Mouse (Mus musculus) stomach, embryonic 14.5 days (tissue): ENCODE results near the gene L1td1. TPM values are rescaled to one million over a fixed set of nuclear protein-coding genes. Genes with fewer than 3 reads are reported as not detected.

Source experiments
- ATAC-seq: fragments of 200-750 bp; cut with Nextera tagmentation; 2 replicates; pipeline ENCODE4 v1.8.0; 2017; ENCODE audit warnings: low read depth, moderate TSS enrichment; ENCODE audit not compliant: insufficient number of reproducible peaks, insufficient read depth, low FRiP score
- H3K27ac ChIP-seq: fragments of 300-500 bp; sonication (generic); 2 replicates; pipeline ENCODE4 v1.5.1; 2014; ENCODE audit warnings: mild to moderate bottlenecking, low read length, moderate library complexity, mixed read lengths
- H3K27me3 ChIP-seq: fragments of 300-500 bp; sonication (generic); 2 replicates; pipeline ENCODE4 v1.6.1; 2014; ENCODE audit warnings: low read length, control low read depth, mixed read lengths; ENCODE audit not compliant: control insufficient read depth, insufficient read depth
- H3K36me3 ChIP-seq: fragments of 300-500 bp; sonication (generic); 2 replicates; pipeline ENCODE4 v1.6.1; 2014; ENCODE audit warnings: mild to moderate bottlenecking, control low read depth, low read length, moderate library complexity, mixed read lengths; ENCODE audit not compliant: control insufficient read depth, insufficient read depth
- H3K4me1 ChIP-seq: fragments of 300-500 bp; sonication (generic); 2 replicates; pipeline ENCODE4 v1.6.1; 2014; ENCODE audit warnings: low read length, control low read depth, mixed read lengths; ENCODE audit not compliant: control insufficient read depth, insufficient read depth
- H3K4me2 ChIP-seq: fragments of 300-500 bp; sonication (generic); replicated peaks from 2 replicates; pipeline ENCODE4 v1.6.1; 2014; ENCODE audit warnings: low read depth, low read length, control low read depth
- H3K4me3 ChIP-seq: fragments of 300-500 bp; sonication (generic); 2 replicates; pipeline ENCODE4 v1.5.1; 2014; ENCODE audit warnings: low read depth, low read length, control low read depth
- H3K9ac ChIP-seq: fragments of 300-500 bp; sonication (generic); replicated peaks from 2 replicates; pipeline ENCODE4 v1.6.1; 2014; ENCODE audit warnings: low read depth, mild to moderate bottlenecking, control low read depth, low read length, moderate library complexity, mixed read lengths
- H3K9me3 ChIP-seq: fragments of 300-500 bp; sonication (generic); 2 replicates; pipeline ENCODE4 v1.6.1; 2016; ENCODE audit warnings: low read depth, low read length, control low read depth; ENCODE audit not compliant: control insufficient read depth
- WGBS: fragments of 180-500 bp; shearing (Covaris S2); extraction: QIAGEN DNeasy Blood & Tissue Kit; methylation state at CpG from one replicate; pipeline ENCODE4 v1.1.7; 2014; 5-methylcytosine and 5-hydroxymethylcytosine counted together
- polyA plus RNA-seq: library from polyadenylated mRNA; unstranded; fragments of >200 nt; fragmentation: Nextera tagmentation; extraction: Ambion mirVana; gene quantifications from 2 replicates; pipeline ENCODE4 v1.2.1, GENCODE M21; 2014

Gene L1td1
- polyA plus RNA-seq, 1 experiment from 2014 or later: 0.41 TPM

- no peak overlapping the region for H3K27ac ChIP-seq
- no peak overlapping the region for H3K4me3 ChIP-seq
- peaks cover 15% of the 10 kb centered on the region; the same call in 1 of the 2 replicates for H3K4me1 ChIP-seq
- peaks cover 4% of the 10 kb centered on the region; the same call in 1 of the 2 replicates for H3K36me3 ChIP-seq
- ATAC-seq: no peak
- no peak overlapping the region for H3K4me2 ChIP-seq
- H3K27me3 ChIP-seq: no peaks in the 10 kb centered on the region
- WGBS: 80% methylated on average over 4 of the region's 4 CpGs
- no peaks in the 10 kb centered on the region for H3K9me3 ChIP-seq
- H3K9ac ChIP-seq: no peak overlapping the region
Observed at GRCm38 (mm10) chr4:98754456-98754855, 27.9 kb downstream of the L1td1 start.

GRCm38 (mm10) chr4:98756141-98756540, 29.6 kb downstream of the L1td1 start:
- Histone ChIP-seq H3K4me3 (no peak overlapping the region), H3K4me1 (peaks cover 15% of the 10 kb centered on the region; the same call in 1 of the 2 replicates), H3K27ac (no peak overlapping the region), H3K27me3 (no peaks in the 10 kb centered on the region), H3K4me2 (no peak overlapping the region), H3K9me3 (no peaks in the 10 kb centered on the region), H3K36me3 (peaks cover 4% of the 10 kb centered on the region; the same call in 1 of the 2 replicates), H3K9ac (no peak overlapping the region)
- no peak for ATAC-seq
- WGBS: 57% methylated on average over 11 of the region's 11 CpGs

GRCm38 (mm10) chr4:98758012-98758821, 31.7 kb downstream of the L1td1 start:
- no peaks in the 10 kb centered on the region for H3K27me3 ChIP-seq
- H3K4me3 ChIP-seq: no peak overlapping the region
- peaks cover 15% of the 10 kb centered on the region; the same call in 1 of the 2 replicates for H3K4me1 ChIP-seq
- no peak overlapping the region for H3K4me2 ChIP-seq
- peaks cover 4% of the 10 kb centered on the region; the same call in 1 of the 2 replicates for H3K36me3 ChIP-seq
- ATAC-seq: peak; percentile 87
- H3K9me3 ChIP-seq: no peaks in the 10 kb centered on the region
- H3K9ac ChIP-seq: no peak overlapping the region
- WGBS: 14% methylated on average over 4 of the region's 4 CpGs
- peak overlapping the region; percentile 86 for H3K27ac ChIP-seq

- H3K9ac ChIP-seq: no peak overlapping the region
- ATAC-seq: no peak
- H3K27ac ChIP-seq: peak overlapping the region; percentile 86
- H3K4me1 ChIP-seq: peaks cover 15% of the 10 kb centered on the region; the same call in 1 of the 2 replicates
- H3K9me3 ChIP-seq: no peaks in the 10 kb centered on the region
- H3K4me3 ChIP-seq: no peak overlapping the region
- WGBS: 52% methylated on average over 3 of the region's 3 CpGs
- no peaks in the 10 kb centered on the region for H3K27me3 ChIP-seq
- H3K4me2 ChIP-seq: no peak overlapping the region
- peaks cover 4% of the 10 kb centered on the region; the same call in 1 of the 2 replicates for H3K36me3 ChIP-seq
Observed at GRCm38 (mm10) chr4:98758872-98759518, 32.5 kb downstream of the L1td1 start.

- no peaks in the 10 kb centered on the region for H3K9me3 ChIP-seq
- no peak for ATAC-seq
- H3K27ac ChIP-seq: no peak overlapping the region
- WGBS: 62% methylated on average over 14 of the region's 14 CpGs
- H3K9ac ChIP-seq: no peak overlapping the region
- peaks cover 6% of the 10 kb centered on the region; the same call in 1 of the 2 replicates for H3K36me3 ChIP-seq
- no peak overlapping the region for H3K4me2 ChIP-seq
- no peak overlapping the region for H3K4me3 ChIP-seq
- no peaks in the 10 kb centered on the region for H3K4me1 ChIP-seq
- no peaks in the 10 kb centered on the region for H3K27me3 ChIP-seq
Observed at GRCm38 (mm10) chr4:98767134-98768133, 40.9 kb downstream of the L1td1 start.

- 90% methylated on average over 5 of the region's 5 CpGs for WGBS
- ATAC-seq: no peak
- H3K27me3 ChIP-seq: no peaks in the 10 kb centered on the region
- H3K4me3 ChIP-seq: no peak overlapping the region
- no peaks in the 10 kb centered on the region for H3K36me3 ChIP-seq
- H3K9ac ChIP-seq: no peak overlapping the region
- H3K27ac ChIP-seq: no peak overlapping the region
- H3K4me2 ChIP-seq: no peak overlapping the region
- H3K9me3 ChIP-seq: no peaks in the 10 kb centered on the region
- no peaks in the 10 kb centered on the region for H3K4me1 ChIP-seq
Observed at GRCm38 (mm10) chr4:98773785-98774184, 47.3 kb downstream of the L1td1 start.

- H3K27me3 ChIP-seq: no peaks in the 10 kb centered on the region
- H3K4me1 ChIP-seq: no peaks in the 10 kb centered on the region
- H3K27ac ChIP-seq: no peak overlapping the region
- no peak overlapping the region for H3K9ac ChIP-seq
- H3K36me3 ChIP-seq: no peaks in the 10 kb centered on the region
- no peak for ATAC-seq
- no peak overlapping the region for H3K4me3 ChIP-seq
- H3K9me3 ChIP-seq: no peaks in the 10 kb centered on the region
- WGBS: 87% methylated on average over 10 of the region's 10 CpGs
- H3K4me2 ChIP-seq: no peak overlapping the region
Observed at GRCm38 (mm10) chr4:98776721-98777427, 50.3 kb downstream of the L1td1 start.
